Mouse (Mus musculus) G1E (cell line): ENCODE measurements around the gene Efemp1. TPM values are rescaled to one million over a fixed set of nuclear protein-coding genes. Genes with fewer than 3 reads are reported as not detected.

Experiments
- ATAC-seq: 2 replicates; pipeline ENCODE4 v1.8.0; 2016; ENCODE audit warnings: mild to moderate bottlenecking; ENCODE audit not compliant: insufficient number of reproducible peaks, poor library complexity, low FRiP score, severe bottlenecking; ENCODE audit errors: extremely low read depth
- DNase-seq: peaks from one replicate; pipeline ENCODE4 v3.0.0; 2012; ENCODE audit warnings: low spot score
- H3K27me3 ChIP-seq: 2 replicates; pipeline ENCODE4 v1.6.1; 2012; ENCODE audit warnings: mild to moderate bottlenecking, low read length, inconsistent platforms; ENCODE audit not compliant: insufficient read depth
- H3K36me3 ChIP-seq: replicated peaks from 2 replicates; pipeline ENCODE3; 2012; ENCODE audit warnings: mild to moderate bottlenecking, inconsistent platforms
- H3K4me1 ChIP-seq: 2 replicates; pipeline ENCODE4 v1.6.1; 2012; ENCODE audit warnings: low read depth, low read length, inconsistent platforms, mixed read lengths; ENCODE audit not compliant: insufficient read depth
- H3K4me3 ChIP-seq: 2 replicates; pipeline ENCODE4 v1.5.1; 2012; ENCODE audit warnings: low read depth, mild to moderate bottlenecking, inconsistent platforms, low read length, moderate library complexity, mixed read lengths
- H3K9me3 ChIP-seq: replicated peaks from 2 replicates; pipeline ENCODE4 v1.6.1; 2012; ENCODE audit warnings: inconsistent platforms
- CTCF ChIP-seq: IDR thresholded peaks from 2 replicates; pipeline ENCODE4 v1.5.1; 2012; ENCODE audit warnings: low read depth, low read length, inconsistent platforms, mixed read lengths
- GATA1 ChIP-seq: IDR thresholded peaks from 2 replicates; pipeline ENCODE4 v1.6.1; 2012; ENCODE audit warnings: borderline replicate concordance, low read length, inconsistent platforms, mixed read lengths
- GATA2 ChIP-seq: IDR thresholded peaks from 2 replicates; pipeline ENCODE4 v1.6.1; 2012; ENCODE audit warnings: low read depth, low read length, inconsistent platforms, borderline replicate concordance
- POLR2AphosphoS5 ChIP-seq: IDR thresholded peaks from 2 replicates; pipeline ENCODE4 v1.6.1; 2012; ENCODE audit warnings: low read depth, low read length, inconsistent platforms; ENCODE audit not compliant: insufficient replicate concordance
- TAL1 ChIP-seq: conservative IDR thresholded peaks from 2 replicates; pipeline ENCODE4 v1.6.1; 2012; ENCODE audit warnings: low read depth, low read length, inconsistent platforms, mixed read lengths
- polyA plus RNA-seq: library from polyadenylated mRNA; stranded (reverse); fragments of >175 nt; gene quantifications from 2 replicates; pipeline ENCODE4 v1.2.3, GENCODE M21; 2012
- total RNA-seq, 2 experiments: library from RNA; stranded (forward) in 1 of 2; stranded (reverse) in 1 of 2; fragments of 200-1000 nt in 1 of 2; fragments of >200 nt in 1 of 2; fragmentation: Nextera tagmentation in 1 of 2; gene quantifications; 2 replicates each; pipeline ENCODE4 v1.2.3; 2014 to 2017

Gene Efemp1
- total and polyA plus RNA-seq, 3 experiments, result 0.16 TPM; not detected in 2

DNA sequence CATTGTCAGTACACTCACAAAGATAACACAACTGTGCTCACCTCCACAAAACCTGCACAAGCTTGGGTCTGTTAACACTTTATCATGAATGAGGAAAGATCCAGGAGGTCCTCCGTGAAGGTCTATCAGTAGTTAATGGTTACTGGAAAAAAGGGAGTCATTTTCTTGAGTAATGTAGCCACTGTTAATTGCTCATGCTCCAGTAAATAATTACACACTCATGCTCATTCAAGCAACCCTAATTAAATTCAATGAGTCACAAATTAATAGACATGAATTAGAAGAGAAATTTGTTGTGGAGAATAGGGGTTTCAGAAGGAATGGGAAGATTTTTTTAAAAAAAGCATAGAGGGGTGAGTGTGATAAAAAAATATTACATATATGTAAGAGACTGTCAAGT lies 108.4 kb downstream of the Efemp1 start:
- H3K9me3 ChIP-seq, result no peaks in the 10 kb centered on the region
- H3K27me3 ChIP-seq, result no peaks in the 10 kb centered on the region
- H3K4me3 ChIP-seq, result no peak overlapping the region
- no peak for TF ChIP-seq CTCF
- no peak for TF ChIP-seq GATA1
- no peak for TF ChIP-seq TAL1
- no peak for TF ChIP-seq POLR2AphosphoS5
- no peak for TF ChIP-seq GATA2
- H3K4me1 ChIP-seq, result no peaks in the 10 kb centered on the region
- ATAC-seq, result no peak
- no peaks in the 10 kb centered on the region for H3K36me3 ChIP-seq
- DNase-seq, result no peak
